Mouse (Mus musculus) frontal cortex, adult 2 months (tissue): ENCODE results near the gene Elavl3. TPM values are rescaled to one million over a fixed set of nuclear protein-coding genes. Genes with fewer than 3 reads are reported as not detected.

ENCODE experiments used
- DNase-seq, 2 experiments: peaks; one replicate each; pipeline ENCODE4 v3.0.0; 2022; ENCODE audit warnings: low spot score in 1 of 2; ENCODE audit errors: extremely low spot score in 1 of 2
- polyA plus RNA-seq: library from polyadenylated mRNA; depleted of rRNA; stranded (reverse); fragments of >200 nt; gene quantifications from 2 replicates; pipeline ENCODE4 v1.2.3, GENCODE M21; 2012; rRNA removed

The Elavl3 gene
- polyA plus RNA-seq, 1 experiment: 155 TPM

DNA sequence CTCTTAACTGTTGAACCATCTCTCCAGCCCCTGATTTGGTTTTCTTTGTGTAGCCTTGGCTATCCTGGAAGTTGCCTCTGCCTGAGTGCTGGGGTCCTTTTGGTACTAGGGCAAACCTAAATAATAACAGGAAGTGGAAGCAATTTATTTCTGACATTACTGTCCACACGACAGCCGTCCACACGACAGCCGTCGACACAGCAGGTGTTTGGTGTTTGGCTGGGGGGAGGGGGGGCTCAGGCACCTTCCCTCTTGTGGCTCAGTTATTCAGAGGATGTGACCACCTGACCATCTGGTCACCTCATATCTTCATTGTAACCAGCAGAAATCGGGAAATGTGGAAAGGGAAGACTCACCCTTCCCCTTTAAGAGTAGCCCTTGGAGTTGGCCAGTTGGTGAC is 82.9 kb downstream of the Elavl3 start:
- DNase-seq: no peak

Other genes with a start within 250 kb of the Elavl3 start
- gene Angptl8, start 216.5 kb downstream of the Elavl3 start, polyA plus RNA-seq: not detected in 2 replicates
- gene Dock6, start 199.4 kb downstream of the Elavl3 start, polyA plus RNA-seq: 47.7 and 50.1 TPM in 2 replicates
- 10.9 and 13.6 TPM in 2 replicates for gene Rab3d, start 133.8 kb downstream of the Elavl3 start, polyA plus RNA-seq
- 18.3 and 26.9 TPM in 2 replicates for gene Ccdc159, start 124.6 kb downstream of the Elavl3 start, polyA plus RNA-seq
- 53.8 and 53.9 TPM in 2 replicates for gene Tmem205, start 124.5 kb downstream of the Elavl3 start, polyA plus RNA-seq
- 182 and 192 TPM in 2 replicates for gene Plppr2, start 115.0 kb downstream of the Elavl3 start, polyA plus RNA-seq
- gene Swsap1, start 96.3 kb downstream of the Elavl3 start, polyA plus RNA-seq: 9.0 and 10.1 TPM in 2 replicates
- 8.8 and 10.3 TPM in 2 replicates for gene Epor, start 88.5 kb downstream of the Elavl3 start, polyA plus RNA-seq
- 5.0 and 6.7 TPM in 2 replicates for gene Rgl3, start 62.6 kb downstream of the Elavl3 start, polyA plus RNA-seq
- 6.9 TPM in 2 replicates for gene Ccdc151, start 49.4 kb downstream of the Elavl3 start, polyA plus RNA-seq
- 106 and 112 TPM in 2 replicates for gene Prkcsh, start 49.2 kb downstream of the Elavl3 start, polyA plus RNA-seq
- 0.54 TPM in 1 of 2 replicates, not detected in the other for gene Gm49318, start 19.2 kb upstream of the Elavl3 start, polyA plus RNA-seq
- gene Zfp653, start 19.4 kb upstream of the Elavl3 start, polyA plus RNA-seq: 38.2 and 39.5 TPM in 2 replicates
- 62.5 and 64.9 TPM in 2 replicates for gene Ecsit, start 33.4 kb upstream of the Elavl3 start, polyA plus RNA-seq
- 1.4 and 2.3 TPM in 2 replicates for gene Cnn1, start 47.2 kb upstream of the Elavl3 start, polyA plus RNA-seq
- 107 and 121 TPM in 2 replicates for gene Elof1, start 65.1 kb upstream of the Elavl3 start, polyA plus RNA-seq
- gene Acp5, start 83.7 kb upstream of the Elavl3 start, polyA plus RNA-seq: 0.60 and 1.6 TPM in 2 replicates
- gene Pigyl, start 104.8 kb upstream of the Elavl3 start, polyA plus RNA-seq: 93.7 and 106 TPM in 2 replicates
- gene Zfp872, start 136.1 kb upstream of the Elavl3 start, polyA plus RNA-seq: 0.04 TPM in 1 of 2 replicates, not detected in the other
- 16.8 and 17.4 TPM in 2 replicates for gene Zfp809, start 173.7 kb upstream of the Elavl3 start, polyA plus RNA-seq
- gene Zfp599, start 207.9 kb upstream of the Elavl3 start, polyA plus RNA-seq: 1.3 and 1.7 TPM in 2 replicates